Mouse (Mus musculus) C2C12 (cell line): ENCODE data around the gene Col27a1. TPM values are rescaled to one million over a fixed set of nuclear protein-coding genes. Genes with fewer than 3 reads are reported as not detected.

Experiments
- H3K27me3 ChIP-seq: one replicate; pipeline ENCODE4 v1.6.1; 2011; ENCODE audit not compliant: control insufficient read depth, insufficient read depth, insufficient read length
- H3K36me3 ChIP-seq: one replicate; pipeline ENCODE4 v1.6.1; 2011; ENCODE audit not compliant: control insufficient read depth, insufficient read depth
- H3K4me3 ChIP-seq: one replicate; pipeline ENCODE4 v1.5.1; 2011; ENCODE audit warnings: mild to moderate bottlenecking, control low read depth; ENCODE audit not compliant: poor library complexity, insufficient read depth, severe bottlenecking
- H3K79me2 ChIP-seq: one replicate; pipeline ENCODE4 v1.6.1; 2011; ENCODE audit not compliant: control insufficient read depth, insufficient read depth
- H3K79me3 ChIP-seq: one replicate; pipeline ENCODE4 v1.6.1; 2011; ENCODE audit warnings: low read depth, control low read depth
- H3ac ChIP-seq: one replicate; pipeline ENCODE3; 2011; ENCODE audit warnings: low read depth; ENCODE audit not compliant: control insufficient read depth, insufficient read length
- CEBPB ChIP-seq: IDR thresholded peaks from one replicate; pipeline ENCODE4 v1.6.1; 2011; ENCODE audit warnings: low read depth, mild to moderate bottlenecking, control low read depth, moderate library complexity
- CTCF ChIP-seq: IDR thresholded peaks from one replicate; pipeline ENCODE4 v1.5.1; 2011; ENCODE audit not compliant: control insufficient read depth, insufficient read depth, insufficient read length
- FOSL1 ChIP-seq: IDR thresholded peaks from one replicate; pipeline ENCODE4 v1.8.0; 2011; ENCODE audit warnings: mild to moderate bottlenecking, low read length; ENCODE audit not compliant: poor library complexity, insufficient read depth, severe bottlenecking
- MAX ChIP-seq: IDR thresholded peaks from one replicate; pipeline ENCODE4 v1.6.1; 2011; ENCODE audit warnings: mild to moderate bottlenecking, control low read depth
- MYOD1 ChIP-seq: IDR thresholded peaks from one replicate; pipeline ENCODE4 v1.6.1; 2011; ENCODE audit warnings: low read depth; ENCODE audit not compliant: control insufficient read depth, insufficient read length
- MYOG ChIP-seq: IDR thresholded peaks from one replicate; pipeline ENCODE4 v1.6.1; 2011; ENCODE audit not compliant: control insufficient read depth, insufficient read length; ENCODE audit errors: extremely low read depth
- USF1 ChIP-seq: IDR thresholded peaks from one replicate; pipeline ENCODE4 v1.6.1; 2011; ENCODE audit warnings: low read depth, mild to moderate bottlenecking, control low read depth, moderate library complexity
- polyA plus RNA-seq: library from polyadenylated mRNA; unstranded; fragments of >200 nt; fragmentation: generic; extraction: Trizol; gene quantifications from one replicate; pipeline ENCODE4 v1.2.1, GENCODE M21; 2012; ENCODE audit warnings: missing spikeins

The Col27a1 gene
- polyA plus RNA-seq, 1 experiment, result 0.08 TPM

DNA sequence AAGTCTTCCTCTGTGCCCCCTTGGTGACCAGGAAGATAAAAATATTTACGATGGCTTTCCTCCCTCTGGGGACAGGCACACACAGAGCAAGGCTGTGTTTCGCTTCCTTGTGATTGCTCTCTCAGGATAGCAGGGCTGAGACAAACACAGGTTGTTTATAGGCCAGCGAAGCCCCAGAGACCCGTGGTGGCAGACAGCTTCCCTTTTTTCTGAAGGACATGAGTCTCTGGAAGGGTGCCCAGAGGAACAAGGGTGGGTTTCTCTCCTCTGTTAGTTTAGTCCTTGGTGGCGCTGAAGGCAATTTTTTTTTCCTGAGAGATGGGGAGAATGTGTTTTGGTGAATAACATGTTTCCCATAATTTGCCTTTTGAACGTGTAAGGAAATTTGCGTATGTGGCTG is 8.2 kb upstream of the Col27a1 start:
- TF ChIP-seq CTCF (no peak), FOSL1 (no peak), CEBPB (no peak), MYOD1 (no peak), MYOG (no peak), USF1 (no peak), MAX (no peak)
- Histone ChIP-seq H3K27me3 (peaks cover 13% of the 10 kb centered on the region), H3K79me3 (no peaks in the 10 kb centered on the region), H3ac (no peak overlapping the region), H3K79me2 (no peaks in the 10 kb centered on the region), H3K36me3 (no peaks in the 10 kb centered on the region), H3K4me3 (no peak overlapping the region)

DNA sequence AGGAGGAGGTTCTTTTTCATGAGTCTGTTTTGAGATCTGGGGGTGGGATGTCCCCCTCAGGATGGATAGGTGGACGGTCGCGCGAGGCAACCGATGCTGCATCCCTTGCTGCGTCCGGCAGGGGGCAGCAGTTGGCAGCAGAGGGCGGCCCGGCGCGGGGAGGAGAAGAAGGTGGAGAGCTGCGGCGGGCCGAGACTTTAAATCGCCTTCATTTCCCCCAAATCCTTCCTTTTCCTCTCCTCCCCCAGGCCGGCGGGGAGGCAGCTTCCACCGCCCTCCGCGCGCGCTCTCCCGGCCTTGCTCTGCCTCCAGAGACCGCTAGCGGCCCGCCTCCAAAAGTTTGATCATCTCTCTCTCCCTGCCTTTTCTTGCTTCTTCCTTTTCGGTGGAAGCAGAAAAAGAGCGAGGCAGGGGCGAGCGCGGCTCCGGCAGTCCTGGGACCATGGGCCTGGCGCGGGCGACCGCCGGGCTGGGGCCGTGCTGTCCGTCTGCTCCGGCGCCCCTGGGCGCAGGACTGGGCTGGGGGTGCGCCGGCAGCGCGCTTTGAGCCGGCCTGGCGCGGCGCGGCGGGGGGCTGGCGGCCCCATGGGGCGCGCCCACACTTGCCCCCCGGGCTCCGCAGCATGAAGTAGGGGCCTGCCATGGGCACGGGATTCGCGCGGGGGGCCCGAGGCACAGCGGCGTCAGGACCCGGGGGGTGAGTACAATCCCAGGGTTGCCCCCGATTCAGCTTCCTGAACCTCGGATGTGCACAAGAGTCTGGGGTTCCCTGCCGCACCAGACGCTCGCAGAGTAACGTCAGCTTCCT is 1.6 kb downstream of the Col27a1 start:
- peaks cover 51% of the 10 kb centered on the region for H3K27me3 ChIP-seq
- no peaks in the 10 kb centered on the region for H3K36me3 ChIP-seq
- no peaks in the 10 kb centered on the region for H3K79me2 ChIP-seq
- H3K79me3 ChIP-seq, result no peaks in the 10 kb centered on the region
- H3K4me3 ChIP-seq, result no peak overlapping the region
- TF ChIP-seq CEBPB (no peak), CTCF (peak; percentile 96), MYOD1 (no peak), MAX (no peak)
- H3ac ChIP-seq, result peak overlapping the region; percentile 16

DNA sequence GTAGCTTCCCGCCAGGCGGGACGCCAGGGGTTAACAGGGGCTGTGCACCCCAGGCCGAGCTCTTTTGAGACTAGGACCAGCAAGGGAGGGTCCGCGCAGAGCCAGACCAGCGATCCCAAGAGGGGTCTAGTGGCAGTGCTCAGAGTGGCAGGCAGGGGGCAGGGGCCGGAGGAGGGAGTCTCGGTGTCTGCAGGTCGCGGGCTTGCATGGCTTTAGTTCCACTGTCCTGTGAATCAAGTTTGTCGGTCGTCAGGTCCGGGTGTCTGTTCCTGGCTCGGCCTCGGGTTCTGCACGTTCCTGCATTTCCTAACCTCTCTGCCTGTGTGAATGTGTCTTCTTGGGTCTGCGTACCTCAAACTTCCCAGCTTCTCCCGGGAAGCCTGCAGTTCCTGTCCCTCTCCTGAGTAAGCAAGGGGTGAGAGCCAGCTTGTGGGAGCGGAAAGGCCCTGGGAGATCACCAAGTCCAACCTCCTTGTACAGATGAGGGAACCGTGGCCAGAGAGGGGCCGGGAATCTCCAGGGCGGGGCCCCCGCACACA is 2.3 kb downstream of the Col27a1 start:
- H3K79me3 ChIP-seq, result no peaks in the 10 kb centered on the region
- no peak overlapping the region for H3K4me3 ChIP-seq
- H3K36me3 ChIP-seq, result no peaks in the 10 kb centered on the region
- no peaks in the 10 kb centered on the region for H3K79me2 ChIP-seq
- TF ChIP-seq FOSL1 (no peak), MYOG (no peak), CEBPB (no peak), MAX (no peak), MYOD1 (no peak), CTCF (no peak), USF1 (no peak)
- H3K27me3 ChIP-seq, result peaks cover 50% of the 10 kb centered on the region
- H3ac ChIP-seq, result no peak overlapping the region

DNA sequence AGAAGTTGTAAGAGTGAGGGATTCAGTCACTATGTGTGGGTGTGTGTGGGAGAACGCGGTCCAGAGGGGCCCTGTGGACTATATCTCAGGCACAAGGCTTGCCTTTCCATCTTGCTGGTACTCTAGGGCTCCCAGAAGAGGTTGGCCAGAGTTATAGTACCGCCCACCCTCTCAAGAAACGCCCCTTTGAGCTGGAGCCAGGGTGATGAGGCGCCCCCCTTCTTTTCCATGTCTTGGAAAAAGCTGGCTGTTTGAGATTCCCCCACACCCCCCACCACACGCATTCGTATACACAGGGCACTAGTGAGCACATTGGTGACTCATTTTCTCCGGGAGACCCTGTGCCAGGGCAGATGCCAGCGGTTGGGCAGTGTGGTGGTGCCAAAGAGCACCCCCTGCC is 2.8 kb downstream of the Col27a1 start:
- Histone ChIP-seq H3K27me3 (peaks cover 50% of the 10 kb centered on the region), H3K4me3 (no peak overlapping the region), H3ac (no peak overlapping the region), H3K79me2 (no peaks in the 10 kb centered on the region), H3K36me3 (no peaks in the 10 kb centered on the region), H3K79me3 (no peaks in the 10 kb centered on the region)
- TF ChIP-seq USF1 (no peak), CTCF (no peak), MYOD1 (no peak), FOSL1 (no peak), MAX (no peak), CEBPB (no peak), MYOG (no peak)

DNA sequence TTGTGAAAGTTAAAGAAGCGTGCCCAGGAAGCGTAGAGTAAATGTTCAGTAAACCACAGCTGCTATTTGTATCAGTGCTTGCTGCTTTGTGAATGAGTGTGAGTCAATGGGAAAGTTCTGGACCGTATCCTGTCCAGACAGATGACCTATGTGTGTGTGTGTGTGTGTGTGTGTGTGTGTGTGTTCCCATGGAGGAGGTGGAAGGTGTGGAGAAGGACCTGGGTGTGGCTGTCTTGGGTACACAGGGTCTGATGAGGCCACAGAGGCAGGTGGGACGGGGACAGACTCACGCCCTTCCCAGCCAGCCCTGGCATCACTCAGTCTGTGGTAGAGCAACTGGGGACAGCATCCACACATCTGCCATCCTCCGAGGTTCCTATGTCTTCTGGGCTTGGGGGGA is 3.7 kb downstream of the Col27a1 start:
- H3K79me3 ChIP-seq, result no peaks in the 10 kb centered on the region
- peaks cover 45% of the 10 kb centered on the region for H3K27me3 ChIP-seq
- H3K4me3 ChIP-seq, result no peak overlapping the region
- H3K36me3 ChIP-seq, result no peaks in the 10 kb centered on the region
- TF ChIP-seq FOSL1, result no peak
- TF ChIP-seq MYOG, result no peak
- no peak for TF ChIP-seq CEBPB
- no peak for TF ChIP-seq MYOD1
- no peak for TF ChIP-seq USF1
- TF ChIP-seq MAX, result no peak
- no peak for TF ChIP-seq CTCF
- H3ac ChIP-seq, result no peak overlapping the region
- no peaks in the 10 kb centered on the region for H3K79me2 ChIP-seq
